Comparison of ENCODE assay signal across 12 mouse cellular contexts in the genomic region with DNA sequence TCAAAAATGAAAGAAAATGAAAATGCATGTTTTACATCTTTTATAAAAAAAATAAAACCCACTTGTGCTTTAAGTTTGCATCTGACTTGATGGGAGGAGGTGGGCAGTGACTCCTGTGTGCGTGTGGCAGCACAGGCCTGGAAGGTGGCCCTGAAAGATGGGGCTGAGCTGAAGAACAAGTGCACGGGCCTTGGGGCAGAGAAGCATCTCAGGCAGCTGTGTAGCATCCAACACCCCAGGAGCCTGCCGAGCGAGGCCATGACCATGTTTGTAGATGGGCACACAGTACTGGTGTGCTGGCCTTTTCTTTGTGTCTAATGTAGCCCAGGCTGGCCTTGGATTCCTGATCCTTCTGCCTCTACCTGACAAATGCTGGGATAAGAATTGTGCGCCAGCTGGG.
"Had no signal": no experiment of that assay in that cellular context is flagged by ENCODE, and none has a peak within 500 bp of the region (broad histone marks: within the 10 kb centered on the region; RNA-seq: fewer than 3 reads in every experiment).

No protein-coding gene starts in this region.

- DNase-seq: left cerebral cortex, postnatal 4 days; liver; liver, embryonic 13.5 days; liver, postnatal 0 days; lung, adult 18-20 months; lung, adult 2 months; lung, embryonic 14.5 days; lung, postnatal 10 days; lung, postnatal 14 days; lung, postnatal 36 days; lung, postnatal 4 days; midbrain, embryonic 14.5 days had no signal
